Mouse (Mus musculus) liver, postnatal 0 days (tissue): Measurements from ENCODE around the gene Cog4. TPM values are rescaled to one million over a fixed set of nuclear protein-coding genes. Genes with fewer than 3 reads are reported as not detected.

Experiments used
- ATAC-seq: fragments of 200-750 bp; cut with Nextera tagmentation; 2 replicates; pipeline ENCODE4 v1.8.0; 2017; ENCODE audit warnings: mild to moderate bottlenecking, moderate library complexity
- DNase-seq: peaks from one replicate; pipeline ENCODE4 v3.0.0-alpha.2; 2016
- H3K27ac ChIP-seq: fragments of 300-500 bp; sonication (generic); 2 replicates; pipeline ENCODE4 v1.5.1; 2014; ENCODE audit warnings: antibody characterized with exemption, moderate library complexity, mild to moderate bottlenecking, low read depth
- H3K27me3 ChIP-seq: fragments of 300-500 bp; sonication (generic); 2 replicates; pipeline ENCODE4 v1.6.1; 2014; ENCODE audit warnings: low read length, control low read depth, mixed read lengths; ENCODE audit not compliant: insufficient read depth
- H3K36me3 ChIP-seq: fragments of 300-500 bp; sonication (generic); replicated peaks from 2 replicates; pipeline ENCODE4 v1.6.1; 2014; ENCODE audit warnings: mild to moderate bottlenecking, control low read depth, low read length, moderate library complexity, mixed read lengths; ENCODE audit not compliant: insufficient read depth
- H3K4me1 ChIP-seq: fragments of 300-500 bp; sonication (generic); 2 replicates; pipeline ENCODE4 v1.6.1; 2014; ENCODE audit warnings: antibody characterized with exemption, mild to moderate bottlenecking, control low read depth; ENCODE audit not compliant: insufficient read depth
- H3K4me2 ChIP-seq: fragments of 300-500 bp; sonication (generic); 2 replicates; pipeline ENCODE4 v1.6.1; 2014; ENCODE audit warnings: low read depth, mild to moderate bottlenecking, low read length, moderate library complexity, mixed read lengths
- H3K4me3 ChIP-seq: fragments of 300-500 bp; sonication (generic); 2 replicates; pipeline ENCODE4 v1.5.1; 2014; ENCODE audit warnings: low read depth, low read length
- H3K9ac ChIP-seq: fragments of 300-500 bp; sonication (generic); replicated peaks from 2 replicates; pipeline ENCODE4 v1.6.1; 2014; ENCODE audit warnings: mild to moderate bottlenecking, moderate library complexity
- H3K9me3 ChIP-seq: fragments of 300-500 bp; sonication (generic); 2 replicates; pipeline ENCODE4 v1.6.1; 2016; ENCODE audit warnings: mild to moderate bottlenecking, control low read depth, low read length, mixed read lengths
- CTCF ChIP-seq: sonication (generic); IDR thresholded peaks from 2 replicates; pipeline ENCODE4 v1.5.1; 2016; ENCODE audit warnings: antibody characterized with exemption, low read depth
- EP300 ChIP-seq: IDR thresholded peaks from 2 replicates; pipeline ENCODE4 v1.6.1; 2016; ENCODE audit warnings: antibody characterized with exemption, low read depth, mild to moderate bottlenecking
- WGBS: fragments of 180-500 bp; shearing (Covaris S2); extraction: QIAGEN DNeasy Blood & Tissue Kit; methylation state at CpG from one replicate; pipeline ENCODE4 v1.1.7; 2014; ENCODE audit not compliant: insufficient replicate concordance; 5-methylcytosine and 5-hydroxymethylcytosine counted together
- polyA plus RNA-seq: library from polyadenylated mRNA; unstranded; fragments of >200 nt; fragmentation: Nextera tagmentation; extraction: Ambion mirVana; gene quantifications from 2 replicates; pipeline ENCODE4 v1.2.1, GENCODE M21; 2015

Gene Cog4
- polyA plus RNA-seq, 1 experiment from 2014 or later: 22.7 TPM

GRCm38 (mm10) chr8:110821960-110822359 is 24.4 kb upstream of the Cog4 start:
- no peak for TF ChIP-seq EP300
- no peak for TF ChIP-seq CTCF
- Histone ChIP-seq H3K36me3 (peaks cover 96% of the 10 kb centered on the region), H3K27me3 (no peaks in the 10 kb centered on the region), H3K4me3 (no peak overlapping the region), H3K27ac (no peak overlapping the region), H3K4me2 (no peak overlapping the region), H3K9ac (no peak overlapping the region), H3K4me1 (no peaks in the 10 kb centered on the region), H3K9me3 (no peaks in the 10 kb centered on the region)
- no peak for DNase-seq
- 73% methylated on average over 3 of the region's 3 CpGs for WGBS
- no peak for ATAC-seq

GRCm38 (mm10) chr8:110824861-110825260 is 21.5 kb upstream of the Cog4 start:
- no peak overlapping the region for H3K9ac ChIP-seq
- TF ChIP-seq EP300: no peak
- TF ChIP-seq CTCF: no peak
- no peak overlapping the region for H3K4me3 ChIP-seq
- DNase-seq (no peak), ATAC-seq (no peak)
- WGBS: 83% methylated on average over 1 of the region's 1 CpGs
- no peaks in the 10 kb centered on the region for H3K9me3 ChIP-seq
- H3K27me3 ChIP-seq: no peaks in the 10 kb centered on the region
- no peak overlapping the region for H3K4me2 ChIP-seq
- H3K27ac ChIP-seq: no peak overlapping the region
- no peaks in the 10 kb centered on the region for H3K4me1 ChIP-seq
- peaks cover 95% of the 10 kb centered on the region for H3K36me3 ChIP-seq

- DNase-seq: no peak
- Histone ChIP-seq H3K27ac (no peak overlapping the region), H3K27me3 (no peaks in the 10 kb centered on the region), H3K36me3 (peaks cover 91% of the 10 kb centered on the region), H3K9ac (no peak overlapping the region), H3K4me3 (no peak overlapping the region), H3K4me2 (no peak overlapping the region), H3K9me3 (no peaks in the 10 kb centered on the region), H3K4me1 (no peaks in the 10 kb centered on the region)
- TF ChIP-seq EP300 (no peak), CTCF (no peak)
- 79% methylated on average over 3 of the region's 3 CpGs for WGBS
- no peak for ATAC-seq
These were observed 17.9 kb upstream of the Cog4 start for GRCm38 (mm10) chr8:110828511-110828910.

DNA sequence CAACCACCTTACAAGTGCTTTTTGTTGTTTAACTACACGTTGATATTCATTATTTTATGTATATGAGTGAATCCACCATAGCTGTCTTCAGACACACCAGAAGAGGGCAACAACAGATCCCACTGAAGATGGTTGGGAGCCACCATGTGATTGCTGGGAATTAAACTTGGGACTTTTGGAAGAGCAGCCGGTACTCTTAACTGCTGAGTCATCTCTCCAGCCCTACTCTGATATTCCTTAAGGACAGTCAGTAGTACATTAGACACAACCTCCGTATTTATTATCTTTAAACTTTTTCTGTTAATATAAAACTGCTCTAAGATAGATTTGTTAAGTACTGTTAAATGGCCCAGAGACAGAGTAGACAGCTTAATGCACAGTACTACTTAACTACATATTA is 14.4 kb upstream of the Cog4 start:
- Histone ChIP-seq H3K4me1 (no peaks in the 10 kb centered on the region), H3K9ac (no peak overlapping the region), H3K4me2 (no peak overlapping the region), H3K4me3 (no peak overlapping the region), H3K27ac (no peak overlapping the region), H3K27me3 (no peaks in the 10 kb centered on the region), H3K9me3 (no peaks in the 10 kb centered on the region), H3K36me3 (peaks cover 88% of the 10 kb centered on the region)
- no peak for DNase-seq
- WGBS: 87% methylated on average over 3 of the region's 3 CpGs
- ATAC-seq: no peak
- TF ChIP-seq EP300: no peak
- TF ChIP-seq CTCF: no peak

DNA sequence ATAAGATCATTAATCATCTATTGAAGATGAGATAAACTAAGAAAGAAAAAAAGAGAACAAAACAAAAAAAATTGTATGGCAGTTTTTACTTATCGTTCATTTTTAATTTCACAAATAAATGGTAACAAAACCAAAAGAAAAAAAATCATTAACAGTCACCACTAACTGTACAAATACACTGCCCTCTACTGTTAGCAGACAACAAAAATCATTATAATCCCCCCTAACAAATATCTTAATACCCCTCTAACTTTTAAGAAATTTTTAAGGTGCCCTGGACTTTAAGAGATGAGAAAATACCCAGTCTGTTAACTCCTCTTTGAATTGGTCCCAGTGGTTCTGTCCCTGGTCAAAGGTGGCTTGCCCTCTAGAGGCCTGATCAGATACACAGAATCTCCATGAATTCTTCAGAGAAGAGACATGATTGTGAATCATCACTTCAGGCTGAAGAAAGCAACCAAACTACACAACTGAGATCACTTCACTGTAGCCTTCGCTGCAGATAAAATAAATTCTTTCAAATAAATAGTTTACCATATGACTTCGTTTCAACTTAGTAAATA is 4.3 kb upstream of the Cog4 start:
- Histone ChIP-seq H3K4me3 (no peak overlapping the region), H3K9me3 (no peaks in the 10 kb centered on the region), H3K4me1 (peaks cover 7% of the 10 kb centered on the region; the same call in 1 of the 2 replicates), H3K27ac (no peak overlapping the region), H3K4me2 (no peak overlapping the region), H3K36me3 (peaks cover 64% of the 10 kb centered on the region), H3K27me3 (no peaks in the 10 kb centered on the region), H3K9ac (no peak overlapping the region)
- no peak for TF ChIP-seq EP300
- TF ChIP-seq CTCF: 0 out of 2 replicates have a peak, but pooled peaks have one; percentile 14
- WGBS: 86% methylated on average over 3 of the region's 3 CpGs
- ATAC-seq: no peak
- DNase-seq: no peak

DNA sequence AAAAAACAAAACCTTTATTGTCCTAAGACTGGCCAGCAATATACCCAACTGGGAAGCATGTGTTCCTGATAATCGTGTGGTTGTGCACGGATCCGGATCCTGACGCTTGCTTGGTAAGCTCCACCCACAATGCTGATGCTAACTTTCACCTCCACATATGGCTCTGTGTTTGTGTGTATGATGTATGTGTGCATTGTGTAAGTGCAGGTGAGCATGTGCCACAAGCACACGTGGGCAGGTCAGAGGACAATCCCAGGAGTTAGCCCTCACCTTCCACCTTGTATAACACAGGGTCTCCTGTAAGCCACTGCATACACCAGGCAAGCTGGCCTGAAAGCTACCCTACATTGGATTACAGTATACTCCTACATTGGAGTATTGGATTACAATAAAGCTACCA is 3.2 kb upstream of the Cog4 start:
- ATAC-seq (no peak), DNase-seq (no peak)
- H3K36me3 ChIP-seq: peaks cover 53% of the 10 kb centered on the region
- H3K27ac ChIP-seq: no peak overlapping the region
- H3K9ac ChIP-seq: no peak overlapping the region
- 86% methylated on average over 5 of the region's 5 CpGs for WGBS
- no peaks in the 10 kb centered on the region for H3K27me3 ChIP-seq
- H3K9me3 ChIP-seq: no peaks in the 10 kb centered on the region
- no peak overlapping the region for H3K4me2 ChIP-seq
- H3K4me3 ChIP-seq: no peak overlapping the region
- H3K4me1 ChIP-seq: peaks cover 14% of the 10 kb centered on the region
- TF ChIP-seq EP300 (no peak), CTCF (no peak)

DNA sequence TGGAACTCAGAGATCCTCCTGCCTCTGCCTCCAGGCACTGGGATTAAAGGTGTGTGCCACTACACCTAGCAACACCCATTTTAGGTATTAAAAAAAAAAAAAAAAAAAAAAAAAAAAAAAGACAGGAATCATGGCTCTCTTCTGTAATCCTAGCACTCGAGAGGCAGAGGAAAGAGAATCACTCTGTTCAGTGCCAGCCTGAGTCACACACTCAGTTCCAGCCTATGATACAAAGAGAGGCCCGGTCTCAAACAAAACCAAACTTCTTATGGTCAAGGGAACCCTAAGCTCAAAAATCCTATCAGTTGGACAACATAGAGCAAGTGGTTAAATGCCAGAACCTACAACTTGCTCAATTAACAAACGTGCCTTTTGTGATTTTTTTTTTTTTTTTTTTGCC is 1.5 kb upstream of the Cog4 start:
- DNase-seq (no peak), ATAC-seq (no peak)
- 65% methylated on average over 3 of the region's 3 CpGs for WGBS
- no peaks in the 10 kb centered on the region for H3K27me3 ChIP-seq
- peaks cover 43% of the 10 kb centered on the region for H3K36me3 ChIP-seq
- H3K27ac ChIP-seq: no peak overlapping the region
- peaks cover 14% of the 10 kb centered on the region for H3K4me1 ChIP-seq
- 0 out of 2 replicates have a peak overlapping the region, but pooled peaks have one; percentile 18 for H3K9ac ChIP-seq
- TF ChIP-seq EP300 (no peak), CTCF (no peak)
- H3K4me2 ChIP-seq: peak overlapping the region; percentile 78
- peak overlapping the region; percentile 84 for H3K4me3 ChIP-seq
- H3K9me3 ChIP-seq: no peaks in the 10 kb centered on the region
